Mouse (Mus musculus) liver, embryonic 14.5 days (tissue): ENCODE results near the gene B630019K06Rik. TPM values are rescaled to one million over a fixed set of nuclear protein-coding genes. Genes with fewer than 3 reads are reported as not detected.

ENCODE experiments used
- ATAC-seq: fragments of 200-750 bp; cut with Nextera tagmentation; 2 replicates; pipeline ENCODE4 v1.8.0; 2017; ENCODE audit warnings: moderate number of reproducible peaks, mild to moderate bottlenecking, moderate library complexity; ENCODE audit not compliant: insufficient read depth
- DNase-seq, 3 experiments: peaks; one replicate each; pipeline ENCODE4 v3.0.0-alpha.2; 2012 to 2013; ENCODE audit warnings: low read depth in 3 of 3, low spot score in 3 of 3
- H3K27ac ChIP-seq: fragments of 300-500 bp; sonication (generic); 2 replicates; pipeline ENCODE4 v1.5.1; 2014; ENCODE audit warnings: moderate library complexity, mild to moderate bottlenecking, control low read depth, inconsistent platforms
- H3K27me3 ChIP-seq: fragments of 300-500 bp; sonication (generic); 2 replicates; pipeline ENCODE4 v1.6.1; 2014; ENCODE audit warnings: mild to moderate bottlenecking, low read length, moderate library complexity; ENCODE audit not compliant: control insufficient read depth, insufficient read depth
- H3K36me3 ChIP-seq: fragments of 300-500 bp; sonication (generic); replicated peaks from 2 replicates; pipeline ENCODE4 v1.6.1; 2014; ENCODE audit warnings: low read depth; ENCODE audit not compliant: control insufficient read depth, insufficient read depth
- H3K4me1 ChIP-seq, 2 experiments: fragments of 200-500 bp in 1 of 2; fragments of 300-500 bp in 1 of 2; sonication (generic) in 1 of 2; replicated peaks; 2 replicates each; pipeline ENCODE4 v1.6.1; 2012 to 2014; ENCODE audit warnings: antibody characterized with exemption in 1 of 2, inconsistent platforms in 1 of 2, low read length in 1 of 2; ENCODE audit not compliant: control insufficient read depth in 2 of 2, insufficient read depth in 2 of 2
- H3K4me2 ChIP-seq: fragments of 300-500 bp; sonication (generic); 2 replicates; pipeline ENCODE4 v1.6.1; 2014; ENCODE audit warnings: low read depth, mild to moderate bottlenecking, control low read depth, moderate library complexity
- H3K4me3 ChIP-seq, 2 experiments: fragments of 200-500 bp in 1 of 2; fragments of 300-500 bp in 1 of 2; sonication (generic) in 1 of 2; 2 replicates each; pipeline ENCODE4 v1.5.1; 2012 to 2014; ENCODE audit warnings: low read depth in 2 of 2, low read length in 2 of 2, mild to moderate bottlenecking in 2 of 2, control low read depth in 1 of 2, inconsistent platforms in 1 of 2, moderate library complexity in 1 of 2; ENCODE audit not compliant: insufficient read depth in 1 of 2
- H3K9ac ChIP-seq: fragments of 300-500 bp; sonication (generic); replicated peaks from 2 replicates; pipeline ENCODE4 v1.6.1; 2014; ENCODE audit warnings: mild to moderate bottlenecking, control low read depth, moderate library complexity
- H3K9me3 ChIP-seq: fragments of 300-500 bp; sonication (generic); 2 replicates; pipeline ENCODE4 v1.6.1; 2016; ENCODE audit warnings: low read length, mixed read lengths; ENCODE audit not compliant: control insufficient read depth
- CTCF ChIP-seq: IDR thresholded peaks from 2 replicates; pipeline ENCODE4 v1.5.1; 2016; ENCODE audit warnings: antibody characterized with exemption, low read depth, control low read depth
- EP300 ChIP-seq: IDR thresholded peaks from 2 replicates; pipeline ENCODE4 v1.6.1; 2016; ENCODE audit warnings: antibody characterized with exemption, low read depth
- WGBS: fragments of 180-500 bp; shearing (Covaris S2); extraction: QIAGEN DNeasy Blood & Tissue Kit; methylation state at CpG from one replicate; pipeline ENCODE4 v1.1.7; 2014; ENCODE audit not compliant: insufficient replicate concordance; 5-methylcytosine and 5-hydroxymethylcytosine counted together
- polyA plus RNA-seq, 2 experiments: library from polyadenylated mRNA; depleted of rRNA in 1 of 2; stranded (reverse) in 1 of 2; unstranded in 1 of 2; fragments of >200 nt; fragmentation: Nextera tagmentation in 1 of 2; extraction: Ambion mirVana in 1 of 2; gene quantifications; 2 replicates each; pipeline versions ENCODE4 v1.2.1 to v1.2.3; 2012 to 2014

B630019K06Rik gene
- polyA plus RNA-seq, 2 experiments: 0.11 to 0.13 TPM

DNA sequence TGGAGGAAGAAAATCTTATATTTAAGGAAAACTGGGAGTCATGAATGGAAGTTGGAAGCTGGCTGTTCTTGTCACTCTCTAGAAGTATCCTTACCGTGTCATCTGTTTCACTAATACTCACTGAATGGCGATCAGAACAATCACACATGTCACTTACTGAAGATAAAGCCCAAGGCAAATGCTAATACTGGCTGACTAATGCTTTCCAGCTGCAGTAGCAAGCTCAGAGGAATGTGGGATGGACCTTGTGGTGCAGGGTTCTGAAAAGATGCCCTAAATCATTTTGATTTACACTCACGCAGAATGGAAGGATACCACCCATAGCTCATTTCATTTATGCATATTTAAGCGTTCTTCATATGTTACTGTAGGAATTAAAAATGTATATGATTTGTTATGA lies 7.8 kb upstream of the B630019K06Rik start:
- Histone ChIP-seq H3K4me3 (no peak overlapping the region), H3K4me1 (no peaks in the 10 kb centered on the region), H3K27ac (no peak overlapping the region), H3K36me3 (no peaks in the 10 kb centered on the region), H3K9me3 (no peaks in the 10 kb centered on the region), H3K9ac (no peak overlapping the region), H3K4me2 (no peak overlapping the region), H3K27me3 (no peaks in the 10 kb centered on the region)
- 53% methylated on average over 4 of the region's 4 CpGs for WGBS
- TF ChIP-seq EP300 (no peak), CTCF (no peak)
- ATAC-seq (no peak), DNase-seq (no peak)

DNA sequence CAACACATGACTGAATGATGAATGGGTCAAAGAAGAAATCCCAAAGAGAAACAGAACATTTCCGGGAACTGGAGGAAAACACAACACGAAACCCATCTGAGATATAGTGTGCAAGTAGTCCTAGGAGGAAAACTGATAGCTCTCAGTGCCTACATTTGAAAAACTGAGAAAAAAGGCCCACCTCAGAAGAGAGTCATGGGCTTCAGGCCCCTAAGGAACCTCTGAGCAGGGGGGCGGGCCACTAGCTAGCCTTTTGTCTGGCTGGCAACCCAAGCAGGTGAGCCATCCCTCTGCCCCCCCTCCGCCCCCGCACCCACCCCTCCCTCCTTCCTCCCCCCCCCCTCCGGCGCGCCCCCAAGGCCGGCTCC lies 223 bp upstream of the B630019K06Rik start:
- Histone ChIP-seq H3K27ac (no peak overlapping the region), H3K27me3 (peaks cover 28% of the 10 kb centered on the region), H3K4me2 (no peak overlapping the region), H3K36me3 (no peaks in the 10 kb centered on the region), H3K9ac (no peak overlapping the region), H3K4me3 (no peak overlapping the region), H3K9me3 (no peaks in the 10 kb centered on the region), H3K4me1 (no peaks in the 10 kb centered on the region)
- no peak for ATAC-seq
- WGBS: 49% methylated on average over 3 of the region's 9 CpGs
- TF ChIP-seq EP300: no peak
- TF ChIP-seq CTCF: no peak
- no peak for DNase-seq

DNA sequence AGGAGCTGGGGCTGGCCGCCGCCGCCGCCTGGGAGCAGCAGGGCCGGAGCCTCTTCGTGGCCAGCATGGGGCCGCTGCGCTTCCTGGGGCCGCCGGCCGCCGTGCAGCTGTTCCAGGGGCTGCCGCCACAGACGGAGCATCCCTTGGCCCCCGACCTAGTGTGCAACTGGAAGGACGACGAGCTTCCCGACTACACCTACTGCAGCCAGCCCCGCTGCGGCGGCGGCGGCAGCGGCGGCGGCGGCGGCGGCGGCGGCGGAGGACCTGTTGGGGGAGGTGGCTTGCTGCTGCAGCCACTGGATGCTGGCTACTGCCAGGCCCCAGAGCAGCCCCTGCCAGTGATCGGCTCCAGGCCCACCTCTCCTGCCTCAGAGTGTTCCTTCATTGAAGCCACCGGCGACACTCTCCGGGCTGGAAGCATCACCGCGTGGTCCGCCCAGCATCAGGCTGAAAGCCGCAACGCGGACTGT lies 1.0 kb downstream of the B630019K06Rik start:
- Histone ChIP-seq H3K9me3 (no peaks in the 10 kb centered on the region), H3K36me3 (no peaks in the 10 kb centered on the region), H3K9ac (no peak overlapping the region), H3K4me3 (peak overlapping the region; percentile 19 to 37; a peak in 3 of 4 replicates), H3K27ac (no peak overlapping the region), H3K27me3 (peaks cover 28% of the 10 kb centered on the region), H3K4me1 (no peaks in the 10 kb centered on the region), H3K4me2 (peak overlapping the region; percentile 33)
- TF ChIP-seq CTCF (no peak), EP300 (no peak)
- WGBS: 11% methylated on average over 31 of the region's 42 CpGs
- ATAC-seq: no peak
- no peak for DNase-seq

DNA sequence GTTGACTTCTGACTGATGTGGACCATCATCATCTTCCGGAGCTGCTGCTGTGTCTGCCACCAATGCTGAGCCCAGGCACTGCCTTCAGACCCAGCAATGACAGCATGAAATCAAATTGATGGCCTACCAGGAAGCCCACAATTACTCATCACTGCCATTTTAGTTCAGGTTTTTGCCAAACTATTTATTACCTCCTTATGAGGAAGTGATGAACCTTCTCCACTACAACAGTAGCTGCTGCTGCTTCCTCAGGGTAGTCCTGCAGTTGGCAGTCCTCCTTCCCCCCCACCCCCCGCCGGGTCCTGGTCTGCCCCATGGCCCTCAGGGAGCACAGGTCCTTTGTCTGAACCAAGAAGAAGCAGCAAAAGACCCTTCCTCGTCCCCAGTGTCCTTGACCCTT lies 8.6 kb downstream of the B630019K06Rik start:
- no peak for ATAC-seq
- WGBS: 45% methylated on average over 4 of the region's 4 CpGs
- no peaks in the 10 kb centered on the region for H3K27me3 ChIP-seq

DNA sequence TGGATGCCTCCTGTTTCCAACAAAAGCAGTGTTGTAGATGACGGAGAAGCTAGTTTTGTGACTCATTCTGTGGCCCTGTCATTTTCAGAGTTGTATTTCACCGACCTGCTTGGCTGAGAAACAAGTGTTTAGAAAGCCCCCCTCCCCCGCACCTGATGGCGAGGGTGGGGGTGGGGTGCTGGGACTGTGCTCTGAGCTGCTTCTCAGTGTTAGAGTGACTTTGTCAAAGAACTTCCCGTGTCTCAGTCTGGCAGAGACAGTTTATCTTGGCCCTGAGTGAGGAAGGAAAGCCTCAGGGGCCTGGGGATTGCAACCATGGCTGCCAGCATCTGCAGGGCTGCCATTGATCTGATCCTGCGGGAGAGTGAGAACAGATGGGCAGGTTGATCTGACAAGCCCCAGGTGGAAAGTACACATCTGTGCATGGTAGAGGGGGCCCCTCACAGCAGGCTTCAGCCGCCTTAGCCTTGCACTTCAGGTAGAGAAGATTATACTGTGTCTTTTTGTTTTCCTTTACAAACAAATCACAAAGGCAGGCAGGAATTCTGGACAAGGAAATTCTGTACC lies 9.8 kb downstream of the B630019K06Rik start:
- ATAC-seq: no peak
- 27% methylated on average over 7 of the region's 7 CpGs for WGBS

More for the DNA sequence above, 8.6 kb downstream of the B630019K06Rik start:
- Histone ChIP-seq H3K27ac (no peak overlapping the region), H3K4me2 (no peak overlapping the region), H3K36me3 (no peaks in the 10 kb centered on the region), H3K4me3 (no peak overlapping the region), H3K9ac (no peak overlapping the region), H3K4me1 (no peaks in the 10 kb centered on the region), H3K9me3 (no peaks in the 10 kb centered on the region)
- no peak for TF ChIP-seq CTCF
- no peak for TF ChIP-seq EP300
- no peak for DNase-seq

More for the DNA sequence above, 9.8 kb downstream of the B630019K06Rik start:
- DNase-seq: no peak
- Histone ChIP-seq H3K9ac (no peak overlapping the region), H3K27ac (no peak overlapping the region), H3K4me1 (no peaks in the 10 kb centered on the region), H3K4me3 (no peak overlapping the region), H3K36me3 (no peaks in the 10 kb centered on the region), H3K27me3 (no peaks in the 10 kb centered on the region), H3K4me2 (no peak overlapping the region), H3K9me3 (no peaks in the 10 kb centered on the region)
- no peak for TF ChIP-seq EP300
- TF ChIP-seq CTCF: no peak
